Mouse (Mus musculus) embryonic facial prominence, embryonic 11.5 days (tissue): ENCODE data around the gene Ppp2r1a. TPM values are rescaled to one million over a fixed set of nuclear protein-coding genes. Genes with fewer than 3 reads are reported as not detected.

Experiments used
- ATAC-seq: fragments of 200-750 bp; cut with Nextera tagmentation; replicated peaks from 2 replicates; pipeline ENCODE4 v1.8.0; 2017; ENCODE audit warnings: low read depth; ENCODE audit not compliant: insufficient number of reproducible peaks, low FRiP score, low TSS enrichment
- DNase-seq: peaks from one replicate; pipeline ENCODE4 v3.0.0-alpha.2; 2015; ENCODE audit warnings: low spot score
- H3K27ac ChIP-seq: fragments of 300-500 bp; sonication (generic); replicated peaks from 2 replicates; pipeline ENCODE4 v1.5.1; 2014; ENCODE audit warnings: mild to moderate bottlenecking, low read depth, low read length, control low read depth
- H3K27me3 ChIP-seq: fragments of 300-500 bp; sonication (generic); 2 replicates; pipeline ENCODE4 v1.6.1; 2014; ENCODE audit warnings: mild to moderate bottlenecking, low read length, moderate library complexity, mixed read lengths; ENCODE audit not compliant: control insufficient read depth, insufficient read depth
- H3K36me3 ChIP-seq: fragments of 300-500 bp; sonication (generic); replicated peaks from 2 replicates; pipeline ENCODE4 v1.6.1; 2014; ENCODE audit warnings: low read depth, mild to moderate bottlenecking, low read length, moderate library complexity, mixed read lengths; ENCODE audit not compliant: control insufficient read depth, insufficient read depth
- H3K4me1 ChIP-seq: fragments of 300-500 bp; sonication (generic); 2 replicates; pipeline ENCODE4 v1.6.1; 2014; ENCODE audit warnings: low read length, mixed read lengths; ENCODE audit not compliant: control insufficient read depth, insufficient read depth
- H3K4me2 ChIP-seq: fragments of 300-500 bp; sonication (generic); 2 replicates; pipeline ENCODE4 v1.6.1; 2014; ENCODE audit warnings: low read depth, mild to moderate bottlenecking, control low read depth, low read length, moderate library complexity
- H3K4me3 ChIP-seq: fragments of 300-500 bp; sonication (generic); 2 replicates; pipeline ENCODE4 v1.5.1; 2014; ENCODE audit warnings: low read depth, low read length, control low read depth
- H3K9ac ChIP-seq: fragments of 300-500 bp; sonication (generic); replicated peaks from 2 replicates; pipeline ENCODE4 v1.6.1; 2014; ENCODE audit warnings: mild to moderate bottlenecking, control low read depth, low read length
- H3K9me3 ChIP-seq: fragments of 300-500 bp; sonication (generic); replicated peaks from 2 replicates; pipeline ENCODE4 v1.6.1; 2016; ENCODE audit warnings: mild to moderate bottlenecking, low read length, inconsistent platforms, mixed read lengths; ENCODE audit not compliant: control insufficient read depth
- WGBS: fragments of 180-500 bp; shearing (Covaris S2); extraction: QIAGEN DNeasy Blood & Tissue Kit; methylation state at CpG from one replicate; pipeline ENCODE4 v1.1.7; 2014; 5-methylcytosine and 5-hydroxymethylcytosine counted together
- polyA plus RNA-seq: library from polyadenylated mRNA; unstranded; fragments of >200 nt; fragmentation: Nextera tagmentation; extraction: Ambion mirVana; gene quantifications from 2 replicates; pipeline ENCODE4 v1.2.1, GENCODE M21; 2014

Ppp2r1a gene
- polyA plus RNA-seq, 1 experiment from 2014 or later = 441 TPM

GRCm38 (mm10) chr17:20966681-20967080 lies 21.6 kb downstream of the Ppp2r1a start:
- Histone ChIP-seq H3K27ac (no peak overlapping the region), H3K4me2 (no peak overlapping the region), H3K9ac (no peak overlapping the region), H3K27me3 (no peaks in the 10 kb centered on the region), H3K36me3 (peaks cover 14% of the 10 kb centered on the region), H3K9me3 (no peaks in the 10 kb centered on the region), H3K4me3 (no peak overlapping the region), H3K4me1 (no peaks in the 10 kb centered on the region)
- DNase-seq (no peak), ATAC-seq (no peak)

- Histone ChIP-seq H3K36me3 (no peaks in the 10 kb centered on the region), H3K4me1 (no peaks in the 10 kb centered on the region), H3K27ac (no peak overlapping the region), H3K9ac (no peak overlapping the region), H3K9me3 (no peaks in the 10 kb centered on the region), H3K27me3 (no peaks in the 10 kb centered on the region), H3K4me3 (no peak overlapping the region), H3K4me2 (no peak overlapping the region)
- DNase-seq (no peak), ATAC-seq (no peak)
- 79% methylated on average over 2 of the region's 2 CpGs for WGBS
These were observed 48.6 kb downstream of the Ppp2r1a start for GRCm38 (mm10) chr17:20993716-20994115.

- no peaks in the 10 kb centered on the region for H3K36me3 ChIP-seq
- no peaks in the 10 kb centered on the region for H3K4me1 ChIP-seq
- DNase-seq (no peak), ATAC-seq (no peak)
- no peak within 1 kb of the TSS for H3K27ac ChIP-seq
- no peak within 1 kb of the TSS for H3K4me3 ChIP-seq
- no peak within 1 kb of the TSS for H3K9ac ChIP-seq
- no peak within 1 kb of the TSS for H3K4me2 ChIP-seq
- no peaks in the 10 kb centered on the region for H3K9me3 ChIP-seq
- no peaks in the 10 kb centered on the region for H3K27me3 ChIP-seq
These were observed 51.3 kb downstream of the Ppp2r1a start, which contains the start of gene Vmn1r233 for GRCm38 (mm10) chr17:20996364-20996763. Gene Vmn1r233 (minus strand): TSS chr17:20996464.

DNA sequence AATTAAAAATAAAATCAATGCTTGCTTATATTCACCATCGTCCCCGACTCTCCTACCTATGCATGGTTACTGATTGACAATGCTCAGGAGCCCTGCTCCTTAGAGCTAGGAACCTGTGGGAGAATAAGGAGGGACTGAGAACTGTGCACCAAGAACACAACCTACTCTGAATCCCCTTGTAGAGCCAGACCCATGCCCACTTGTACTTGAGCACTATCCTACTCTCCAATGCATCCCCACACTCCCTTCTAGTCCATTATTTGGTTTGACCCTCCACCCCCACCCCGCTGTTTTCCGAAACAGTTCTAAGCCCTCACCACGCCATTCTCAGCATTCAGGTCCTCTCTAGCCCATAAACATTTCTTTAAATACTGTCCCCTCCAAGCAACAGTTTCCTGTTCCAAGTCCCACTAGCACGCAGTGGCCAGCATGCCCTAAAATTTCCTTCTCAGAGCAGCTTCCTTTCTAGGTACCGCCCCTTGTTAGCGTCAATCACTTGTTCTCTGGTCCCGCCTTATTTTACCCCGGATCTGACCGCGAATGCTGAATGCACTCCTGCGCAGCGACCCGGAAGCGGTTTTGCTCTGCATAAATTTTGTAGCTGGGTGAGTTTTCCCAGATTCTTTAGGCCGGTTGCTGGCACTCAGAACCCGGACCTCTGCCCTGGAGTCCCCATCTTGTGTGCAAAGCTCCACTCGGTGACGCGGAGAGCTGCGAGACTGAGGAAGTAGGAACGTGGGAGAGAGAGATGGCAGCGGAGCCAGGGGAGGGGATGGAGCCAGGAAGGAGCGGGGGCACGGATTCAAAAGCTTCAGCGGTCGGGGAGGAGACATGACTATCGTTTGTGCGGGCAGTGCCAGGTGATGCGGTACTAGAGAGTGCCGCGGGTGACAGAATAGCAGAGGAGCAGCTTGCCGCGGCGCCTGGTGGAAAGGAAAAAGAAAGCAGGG lies 63.5 kb downstream of the Ppp2r1a start, which contains the start of gene Zfp160:
Zfp160 (plus strand) TSS at position 522 of the 950 bp plus-strand sequence.
- WGBS = 6% methylated on average over 36 of the region's 36 CpGs
- ATAC-seq = peak; percentile 97
- peak within 1 kb of the TSS; percentile 69 for H3K4me3 ChIP-seq
- DNase-seq = peak; percentile 94
- no peaks in the 10 kb centered on the region; the same call in 1 of the 2 replicates for H3K36me3 ChIP-seq
- no peaks in the 10 kb centered on the region for H3K9me3 ChIP-seq
- peak within 1 kb of the TSS; percentile 59 for H3K4me2 ChIP-seq
- H3K4me1 ChIP-seq = no peaks in the 10 kb centered on the region
- H3K27ac ChIP-seq = peak within 1 kb of the TSS; percentile 82
- no peaks in the 10 kb centered on the region for H3K27me3 ChIP-seq
- peak within 1 kb of the TSS; percentile 86 for H3K9ac ChIP-seq

DNA sequence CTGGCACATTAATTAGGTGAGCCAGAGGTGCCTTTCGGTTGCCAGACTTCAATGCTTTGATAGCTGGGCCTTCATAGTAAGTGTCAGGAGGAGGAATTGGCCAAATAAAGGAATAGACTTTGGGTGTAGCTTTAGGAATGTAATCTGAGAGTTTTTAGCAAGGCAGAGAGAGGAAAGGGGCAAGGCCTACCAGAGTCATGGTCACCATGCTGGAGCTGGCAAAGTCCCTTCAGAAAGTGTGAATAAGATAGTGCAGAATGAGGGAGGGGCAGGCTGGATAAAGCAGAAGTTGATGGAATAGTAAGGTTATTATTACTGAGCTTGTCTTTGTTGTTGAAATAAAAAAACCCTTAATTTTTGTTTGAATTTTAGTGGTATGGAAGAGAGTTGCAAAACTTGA lies 64.6 kb downstream of the Ppp2r1a start:
- 35% methylated on average over 1 of the region's 1 CpGs for WGBS
- no peaks in the 10 kb centered on the region for H3K9me3 ChIP-seq
- H3K36me3 ChIP-seq = no peaks in the 10 kb centered on the region; the same call in 1 of the 2 replicates
- no peaks in the 10 kb centered on the region for H3K4me1 ChIP-seq
- no peaks in the 10 kb centered on the region for H3K27me3 ChIP-seq
- no peak for ATAC-seq
- peak overlapping the region; percentile 69 for H3K4me3 ChIP-seq
- H3K9ac ChIP-seq = peak overlapping the region; percentile 86
- peak overlapping the region; percentile 59 for H3K4me2 ChIP-seq
- no peak for DNase-seq
- H3K27ac ChIP-seq = no peak overlapping the region

Other genes with a start within 250 kb of the Ppp2r1a start
- not detected in 2 replicates for gene Vmn1r227, start 215.5 kb upstream of the Ppp2r1a start, polyA plus RNA-seq
- not detected in 2 replicates for gene Vmn1r228, start 159.2 kb upstream of the Ppp2r1a start, polyA plus RNA-seq
- gene Vmn1r229, start 133.8 kb upstream of the Ppp2r1a start, polyA plus RNA-seq = not detected in 2 replicates
- gene Vmn1r230, start 104.9 kb upstream of the Ppp2r1a start, polyA plus RNA-seq = not detected in 2 replicates
- gene Vmn1r231, start 40.2 kb upstream of the Ppp2r1a start, polyA plus RNA-seq = not detected in 2 replicates
- not detected in 2 replicates for gene Vmn1r232, start 25.6 kb upstream of the Ppp2r1a start, polyA plus RNA-seq
- not detected in 2 replicates for gene Vmn1r233, start 51.2 kb downstream of the Ppp2r1a start, polyA plus RNA-seq
- gene Zfp160, start 63.6 kb downstream of the Ppp2r1a start, polyA plus RNA-seq = 18.8 and 19.1 TPM in 2 replicates